Mouse (Mus musculus) heart, adult 9 months (tissue): ENCODE measurements around the gene Lgr5.

Source experiments
- DNase-seq, 2 experiments: peaks; one replicate each; pipeline ENCODE4 v3.0.0; 2022; ENCODE audit warnings: low spot score in 2 of 2

Gene Lgr5

GRCm38 (mm10) chr10:115437286-115437685, 150.3 kb downstream of the Lgr5 start:
- no peak for DNase-seq

GRCm38 (mm10) chr10:115425351-115425750, 162.2 kb downstream of the Lgr5 start:
- no peak for DNase-seq

- no peak for DNase-seq
Measured at GRCm38 (mm10) chr10:115421976-115422375, 165.6 kb downstream of the Lgr5 start.

GRCm38 (mm10) chr10:115414056-115414455, 173.5 kb downstream of the Lgr5 start:
- DNase-seq, result no peak

GRCm38 (mm10) chr10:115413496-115413895, 174.1 kb downstream of the Lgr5 start:
- no peak for DNase-seq

GRCm38 (mm10) chr10:115406393-115406792, 181.2 kb downstream of the Lgr5 start:
- peak in 1 of 2 experiments; percentile 11 for DNase-seq
